Mouse (Mus musculus) midbrain, embryonic 12.5 days (tissue): Measurements from ENCODE around the gene Apoc1. TPM values are rescaled to one million over a fixed set of nuclear protein-coding genes. Genes with fewer than 3 reads are reported as not detected.

Source experiments
- ATAC-seq: fragments of 200-750 bp; cut with Nextera tagmentation; 2 replicates; pipeline ENCODE4 v1.8.0; 2017; ENCODE audit warnings: low read depth, moderate TSS enrichment, moderate library complexity; ENCODE audit not compliant: low FRiP score
- H3K27ac ChIP-seq: fragments of 300-500 bp; sonication (generic); replicated peaks from 2 replicates; pipeline ENCODE4 v1.5.1; 2016; ENCODE audit warnings: mild to moderate bottlenecking
- H3K27me3 ChIP-seq: fragments of 300-500 bp; sonication (generic); 2 replicates; pipeline ENCODE4 v1.6.1; 2016; ENCODE audit warnings: mild to moderate bottlenecking
- H3K36me3 ChIP-seq: fragments of 300-500 bp; sonication (generic); 2 replicates; pipeline ENCODE4 v1.6.1; 2016
- H3K4me1 ChIP-seq: fragments of 300-500 bp; sonication (generic); 2 replicates; pipeline ENCODE4 v1.6.1; 2016
- H3K4me2 ChIP-seq: fragments of 300-500 bp; sonication (generic); replicated peaks from 2 replicates; pipeline ENCODE4 v1.6.1; 2016; ENCODE audit warnings: mild to moderate bottlenecking, moderate library complexity
- H3K4me3 ChIP-seq: fragments of 300-500 bp; sonication (generic); 2 replicates; pipeline ENCODE4 v1.5.1; 2016; ENCODE audit warnings: mild to moderate bottlenecking
- H3K9ac ChIP-seq: fragments of 300-500 bp; sonication (generic); replicated peaks from 2 replicates; pipeline ENCODE4 v1.6.1; 2016; ENCODE audit warnings: mild to moderate bottlenecking, moderate library complexity
- H3K9me3 ChIP-seq: fragments of 300-500 bp; sonication (generic); 2 replicates; pipeline ENCODE4 v1.6.1; 2016; ENCODE audit warnings: mild to moderate bottlenecking
- WGBS: fragments of 180-500 bp; shearing (Covaris S2); methylation state at CpG from one replicate; pipeline ENCODE4 v1.1.7; 2016; 5-methylcytosine and 5-hydroxymethylcytosine counted together
- polyA plus RNA-seq: library from polyadenylated mRNA; unstranded; fragments of >200 nt; fragmentation: Nextera tagmentation; extraction: Ambion mirVana; gene quantifications from 2 replicates; pipeline ENCODE4 v1.2.1, GENCODE M21; 2016

Apoc1 gene
- polyA plus RNA-seq, 1 experiment from 2014 or later, result 1.8 TPM

GRCm38 (mm10) chr7:19702859-19703555 is 10.5 kb upstream of the Apoc1 start:
- no peaks in the 10 kb centered on the region for H3K27me3 ChIP-seq
- no peak overlapping the region for H3K4me2 ChIP-seq
- H3K4me1 ChIP-seq, result peaks cover 19% of the 10 kb centered on the region
- ATAC-seq, result no peak
- H3K27ac ChIP-seq, result no peak overlapping the region
- H3K9ac ChIP-seq, result no peak overlapping the region
- peaks cover 46% of the 10 kb centered on the region for H3K36me3 ChIP-seq
- no peaks in the 10 kb centered on the region for H3K9me3 ChIP-seq
- 91% methylated on average over 16 of the region's 16 CpGs for WGBS
- H3K4me3 ChIP-seq, result no peak overlapping the region

- ATAC-seq, result no peak
- WGBS, result 27% methylated on average over 22 of the region's 22 CpGs
- peak overlapping the region; percentile 42; the same call in 1 of the 2 replicates for H3K27ac ChIP-seq
- H3K4me3 ChIP-seq, result no peak overlapping the region
- peaks cover 36% of the 10 kb centered on the region for H3K36me3 ChIP-seq
- H3K9ac ChIP-seq, result no peak overlapping the region
- H3K4me2 ChIP-seq, result 0 out of 2 replicates have a peak overlapping the region, but pooled peaks have one; percentile 1
- no peaks in the 10 kb centered on the region for H3K27me3 ChIP-seq
- H3K4me1 ChIP-seq, result peaks cover 20% of the 10 kb centered on the region
- no peaks in the 10 kb centered on the region for H3K9me3 ChIP-seq
Observed at GRCm38 (mm10) chr7:19701069-19701761, 8.8 kb upstream of the Apoc1 start.

- no peaks in the 10 kb centered on the region for H3K27me3 ChIP-seq
- no peak overlapping the region for H3K9ac ChIP-seq
- peaks cover 36% of the 10 kb centered on the region for H3K36me3 ChIP-seq
- H3K9me3 ChIP-seq, result no peaks in the 10 kb centered on the region
- peaks cover 20% of the 10 kb centered on the region for H3K4me1 ChIP-seq
- no peak overlapping the region for H3K27ac ChIP-seq
- no peak for ATAC-seq
- 0 out of 2 replicates have a peak overlapping the region, but pooled peaks have one; percentile 1 for H3K4me2 ChIP-seq
- no peak overlapping the region for H3K4me3 ChIP-seq
- WGBS, result 62% methylated on average over 12 of the region's 12 CpGs
Observed at GRCm38 (mm10) chr7:19700299-19701068, 8.0 kb upstream of the Apoc1 start.

GRCm38 (mm10) chr7:19699827-19700148 is 7.3 kb upstream of the Apoc1 start:
- Histone ChIP-seq H3K4me3 (no peak overlapping the region), H3K4me2 (no peak overlapping the region), H3K36me3 (peaks cover 31% of the 10 kb centered on the region), H3K4me1 (peaks cover 20% of the 10 kb centered on the region), H3K27me3 (no peaks in the 10 kb centered on the region), H3K27ac (no peak overlapping the region), H3K9me3 (no peaks in the 10 kb centered on the region), H3K9ac (no peak overlapping the region)
- ATAC-seq, result no peak
- 82% methylated on average over 4 of the region's 4 CpGs for WGBS

GRCm38 (mm10) chr7:19698907-19699826 is 6.7 kb upstream of the Apoc1 start, which contains the start of gene Apoe:
Gene Apoe (minus strand): TSS chr7:19699188.
- H3K27ac ChIP-seq, result no peak within 1 kb of the TSS
- H3K9me3 ChIP-seq, result no peaks in the 10 kb centered on the region
- ATAC-seq, result peak; percentile 74
- H3K4me2 ChIP-seq, result peak within 1 kb of the TSS; percentile 60
- H3K36me3 ChIP-seq, result peaks cover 25% of the 10 kb centered on the region
- H3K4me1 ChIP-seq, result peaks cover 20% of the 10 kb centered on the region
- peak within 1 kb of the TSS; percentile 63 for H3K9ac ChIP-seq
- H3K4me3 ChIP-seq, result peak within 1 kb of the TSS; percentile 37
- under 1% methylated on average over 20 of the region's 20 CpGs for WGBS
- H3K27me3 ChIP-seq, result no peaks in the 10 kb centered on the region

- peak overlapping the region; percentile 63 for H3K9ac ChIP-seq
- H3K27ac ChIP-seq, result no peak overlapping the region
- peaks cover 24% of the 10 kb centered on the region for H3K4me1 ChIP-seq
- peaks cover 18% of the 10 kb centered on the region for H3K36me3 ChIP-seq
- peak; percentile 13; the same call in 1 of the 2 replicates for ATAC-seq
- H3K4me2 ChIP-seq, result peak overlapping the region; percentile 60
- H3K27me3 ChIP-seq, result no peaks in the 10 kb centered on the region
- H3K9me3 ChIP-seq, result no peaks in the 10 kb centered on the region
- peak overlapping the region; percentile 37 for H3K4me3 ChIP-seq
- WGBS, result 3% methylated on average over 28 of the region's 28 CpGs
Observed at GRCm38 (mm10) chr7:19697949-19698906, 5.8 kb upstream of the Apoc1 start.

GRCm38 (mm10) chr7:19696336-19696873 is 3.9 kb upstream of the Apoc1 start:
- no peaks in the 10 kb centered on the region for H3K9me3 ChIP-seq
- no peak overlapping the region for H3K27ac ChIP-seq
- H3K4me1 ChIP-seq, result peaks cover 26% of the 10 kb centered on the region
- no peak overlapping the region for H3K4me2 ChIP-seq
- H3K9ac ChIP-seq, result no peak overlapping the region
- WGBS, result 94% methylated on average over 34 of the region's 34 CpGs
- no peak overlapping the region for H3K4me3 ChIP-seq
- H3K36me3 ChIP-seq, result peaks cover 8% of the 10 kb centered on the region
- no peaks in the 10 kb centered on the region for H3K27me3 ChIP-seq
- ATAC-seq, result no peak

GRCm38 (mm10) chr7:19695881-19696280 is 3.4 kb upstream of the Apoc1 start:
- WGBS, result 89% methylated on average over 6 of the region's 6 CpGs
- ATAC-seq, result no peak
- no peak overlapping the region for H3K4me3 ChIP-seq
- no peaks in the 10 kb centered on the region for H3K27me3 ChIP-seq
- H3K9me3 ChIP-seq, result no peaks in the 10 kb centered on the region
- no peak overlapping the region for H3K4me2 ChIP-seq
- peaks cover 25% of the 10 kb centered on the region for H3K4me1 ChIP-seq
- H3K27ac ChIP-seq, result no peak overlapping the region
- peaks cover 8% of the 10 kb centered on the region for H3K36me3 ChIP-seq
- H3K9ac ChIP-seq, result no peak overlapping the region

GRCm38 (mm10) chr7:19695213-19695594 is 2.7 kb upstream of the Apoc1 start:
- Histone ChIP-seq H3K4me3 (no peak overlapping the region), H3K9ac (no peak overlapping the region), H3K4me2 (no peak overlapping the region), H3K36me3 (peaks cover 8% of the 10 kb centered on the region), H3K9me3 (no peaks in the 10 kb centered on the region), H3K4me1 (peaks cover 23% of the 10 kb centered on the region), H3K27me3 (no peaks in the 10 kb centered on the region), H3K27ac (no peak overlapping the region)
- no peak for ATAC-seq
- 66% methylated on average over 8 of the region's 8 CpGs for WGBS

- Histone ChIP-seq H3K27me3 (no peaks in the 10 kb centered on the region), H3K9ac (no peak overlapping the region), H3K4me2 (no peak overlapping the region), H3K4me1 (peaks cover 22% of the 10 kb centered on the region), H3K27ac (no peak overlapping the region), H3K9me3 (no peaks in the 10 kb centered on the region), H3K36me3 (peaks cover 8% of the 10 kb centered on the region), H3K4me3 (no peak overlapping the region)
- ATAC-seq, result no peak
- WGBS, result 87% methylated on average over 10 of the region's 10 CpGs
Observed at GRCm38 (mm10) chr7:19694336-19695212, 2.1 kb upstream of the Apoc1 start.
